Mouse (Mus musculus) c-Kit-positive CD71-positive TER-119-negative erythroid progenitor cells, embryonic 14.5 days (primary cell): Measurements from ENCODE around the gene Bnip1.

Experiments
- DNase-seq: peaks from one replicate; pipeline ENCODE4 v3.0.0-alpha.2; 2013; ENCODE audit warnings: low read depth

Gene Bnip1

GRCm38 (mm10) chr17:26780750-26781571, at the start of gene Bnip1:
Bnip1 (plus strand) TSS chr17:26781066.
- peak; percentile 68 for DNase-seq

- DNase-seq = no peak
Measured at GRCm38 (mm10) chr17:26742581-26742980, 38.3 kb upstream of the Bnip1 start.

DNA sequence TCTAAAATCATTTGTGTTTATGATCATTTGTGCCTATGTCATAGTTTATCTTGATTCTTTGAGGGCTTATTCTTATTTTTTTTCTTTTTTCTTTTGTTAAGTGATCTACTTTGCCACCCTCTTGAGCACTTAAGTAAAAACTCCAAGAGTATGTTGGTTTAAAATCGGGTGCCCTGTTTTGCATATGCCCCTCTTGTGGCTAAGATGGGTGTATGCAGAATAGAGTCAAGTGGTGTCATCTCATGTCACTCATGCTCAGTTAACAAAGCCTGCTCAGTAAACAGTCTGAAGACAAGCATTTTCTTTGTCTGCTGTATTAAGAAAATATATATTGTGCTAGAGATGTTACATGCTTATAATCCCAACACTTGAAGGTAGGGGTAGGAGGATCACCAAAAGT, 37.6 kb upstream of the Bnip1 start:
- DNase-seq = no peak

- DNase-seq = no peak
Measured at GRCm38 (mm10) chr17:26749975-26750374, 30.9 kb upstream of the Bnip1 start.

DNA sequence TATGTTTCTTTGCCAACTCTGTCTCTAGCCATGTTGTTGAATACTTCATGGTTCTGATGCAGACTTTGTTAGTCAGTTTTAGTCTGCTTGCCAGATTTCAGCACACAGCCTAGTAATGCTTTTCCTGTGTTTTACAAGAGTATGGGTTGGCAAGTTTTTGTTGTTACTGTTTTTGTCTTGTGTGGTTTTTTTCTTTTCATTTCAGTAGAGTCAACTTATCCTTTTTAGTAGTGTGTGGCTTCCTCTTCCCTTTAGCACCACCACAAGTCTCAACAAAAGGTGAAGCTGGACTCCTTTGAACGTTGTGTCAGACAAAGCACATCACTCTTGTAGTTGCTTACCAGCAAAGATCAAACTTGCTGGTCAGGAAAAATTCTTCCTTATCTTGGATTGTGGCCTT, 28.6 kb upstream of the Bnip1 start:
- DNase-seq = no peak

- DNase-seq = no peak
Measured at GRCm38 (mm10) chr17:26753476-26753875, 27.4 kb upstream of the Bnip1 start.

GRCm38 (mm10) chr17:26767100-26767753, 13.6 kb upstream of the Bnip1 start:
- no peak for DNase-seq

DNA sequence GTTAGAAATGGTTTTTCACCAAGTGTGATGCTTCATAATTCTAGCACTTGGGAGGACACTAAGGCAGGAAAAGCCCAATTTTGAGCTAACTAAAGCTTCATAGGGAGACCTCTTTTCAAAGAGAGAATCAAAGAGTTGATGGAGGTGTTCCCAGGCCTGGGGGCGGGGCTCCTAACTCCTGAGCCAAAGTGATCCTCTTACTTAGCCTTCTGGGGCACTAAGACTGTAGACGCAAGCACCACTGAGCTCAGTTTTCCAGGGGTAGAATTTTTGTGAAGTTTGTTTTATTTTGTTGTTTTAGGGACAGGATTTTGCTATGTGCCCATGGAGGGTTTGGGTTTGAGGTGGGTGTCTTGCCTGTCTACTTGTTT, 13.1 kb upstream of the Bnip1 start:
- DNase-seq = no peak

DNA sequence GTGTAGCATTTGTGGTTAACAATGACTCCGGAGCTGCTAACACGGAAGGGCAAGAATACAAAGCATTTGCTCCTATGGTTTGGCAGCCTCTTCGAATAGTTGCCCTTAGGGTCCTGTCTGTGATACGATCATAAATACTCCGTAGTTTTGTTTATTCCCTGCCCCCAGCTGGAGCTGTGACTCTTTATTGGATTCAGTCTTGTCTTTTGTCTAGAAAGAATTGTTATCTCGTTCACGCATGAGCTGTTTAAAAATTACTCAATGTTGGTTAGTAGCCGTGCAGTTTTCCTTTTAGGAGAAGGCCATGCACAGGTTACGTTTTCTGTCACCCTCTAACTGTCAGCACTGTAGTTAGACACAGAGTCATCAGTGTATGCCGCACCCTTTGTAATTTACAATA, 4.7 kb upstream of the Bnip1 start:
- no peak for DNase-seq

GRCm38 (mm10) chr17:26778001-26778400, 2.9 kb upstream of the Bnip1 start:
- DNase-seq = no peak

DNA sequence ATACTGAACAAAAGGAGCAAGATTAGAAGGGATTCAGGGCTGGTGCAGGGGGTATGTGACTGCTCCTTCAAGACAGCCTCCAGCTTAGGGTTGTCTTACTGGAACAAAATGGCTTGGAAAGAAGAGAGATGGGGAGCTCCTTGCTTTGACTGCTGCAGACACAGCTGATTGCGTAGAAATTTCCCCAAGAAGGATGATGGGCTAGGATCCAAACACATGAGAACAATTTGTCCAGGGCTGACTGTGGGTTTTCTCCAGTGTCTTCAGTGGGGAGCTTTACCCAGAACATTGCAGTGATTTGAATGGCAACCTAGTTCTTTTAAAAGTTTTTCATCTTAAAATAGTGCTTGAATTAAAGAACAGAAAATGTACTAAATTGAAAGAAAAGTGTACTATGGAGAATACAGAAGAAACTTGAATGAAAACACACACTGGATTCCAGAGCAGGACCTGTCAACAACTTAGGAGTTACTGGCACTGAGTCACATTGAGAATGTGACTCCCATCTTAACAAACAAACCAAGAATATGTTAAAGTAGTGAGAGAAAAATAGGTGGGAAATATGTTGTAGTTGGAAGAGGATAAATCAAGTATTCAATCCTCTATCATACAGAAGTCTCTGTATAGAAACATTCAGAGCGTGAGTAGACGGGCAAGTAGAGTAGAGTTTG, 2.3 kb upstream of the Bnip1 start:
- DNase-seq = no peak

DNA sequence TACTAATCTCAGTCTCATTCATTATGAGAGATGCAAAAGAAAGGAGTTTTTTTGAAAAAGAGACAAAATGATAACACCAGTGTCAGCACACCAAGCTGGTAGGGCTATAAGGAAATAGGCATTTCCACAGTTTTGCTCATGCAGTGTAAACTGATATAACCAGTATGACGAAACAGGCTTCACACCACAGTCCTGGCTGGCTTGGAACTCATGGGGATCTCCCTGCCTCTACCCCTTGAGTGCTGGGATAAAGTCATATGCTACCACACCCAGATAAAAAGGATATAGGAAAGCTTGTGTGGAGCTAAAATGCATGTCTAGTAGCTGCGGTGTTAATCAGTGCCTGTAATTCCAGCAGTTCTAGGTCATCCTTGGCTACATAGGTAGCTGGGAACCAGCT, 1.4 kb upstream of the Bnip1 start:
- DNase-seq = no peak

GRCm38 (mm10) chr17:26781610-26782043, 761 bp downstream of the Bnip1 start:
- no peak for DNase-seq

DNA sequence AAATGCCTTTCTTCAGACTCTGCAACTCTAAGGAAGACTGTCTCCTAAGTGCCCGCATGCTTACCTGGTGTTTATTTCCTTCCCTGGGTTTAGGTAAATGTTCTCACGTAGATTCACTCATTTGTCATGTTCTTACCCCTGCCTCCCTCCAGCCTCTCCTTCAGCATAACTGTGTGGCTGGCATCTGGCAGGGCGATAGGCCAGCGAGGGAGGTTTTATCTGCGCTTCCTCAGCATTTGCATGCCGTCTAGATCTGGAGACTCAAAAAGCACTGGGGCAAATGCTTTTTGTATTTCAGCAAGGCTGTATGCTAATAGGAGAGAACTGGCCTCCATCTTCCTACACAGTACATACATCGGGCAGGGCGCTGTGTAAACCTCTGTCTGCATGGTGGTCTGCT, 3.7 kb downstream of the Bnip1 start:
- DNase-seq = no peak

DNA sequence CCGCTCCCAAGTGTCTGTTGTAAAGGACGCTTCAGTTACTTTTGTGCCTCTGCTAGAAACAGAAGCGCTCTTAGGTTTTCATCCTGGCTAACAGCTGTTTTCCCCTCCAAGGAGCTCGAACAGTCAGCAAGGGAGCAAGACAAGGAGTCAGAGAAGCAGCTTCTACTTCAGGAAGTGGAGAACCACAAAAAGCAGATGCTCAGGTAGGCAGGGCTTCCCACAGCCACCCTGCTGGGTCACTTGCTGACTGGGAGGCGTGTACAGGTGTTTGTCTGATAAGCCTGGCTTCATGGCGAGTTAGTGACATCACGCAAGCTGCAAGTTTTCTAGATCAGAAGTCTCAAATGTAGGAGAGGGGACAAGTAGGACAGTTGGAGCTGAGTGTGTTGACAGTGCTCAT, 5.7 kb downstream of the Bnip1 start:
- no peak for DNase-seq

GRCm38 (mm10) chr17:26788986-26789385, 8.1 kb downstream of the Bnip1 start:
- no peak for DNase-seq

- DNase-seq = no peak
Measured at GRCm38 (mm10) chr17:26789460-26790268, 8.8 kb downstream of the Bnip1 start.

DNA sequence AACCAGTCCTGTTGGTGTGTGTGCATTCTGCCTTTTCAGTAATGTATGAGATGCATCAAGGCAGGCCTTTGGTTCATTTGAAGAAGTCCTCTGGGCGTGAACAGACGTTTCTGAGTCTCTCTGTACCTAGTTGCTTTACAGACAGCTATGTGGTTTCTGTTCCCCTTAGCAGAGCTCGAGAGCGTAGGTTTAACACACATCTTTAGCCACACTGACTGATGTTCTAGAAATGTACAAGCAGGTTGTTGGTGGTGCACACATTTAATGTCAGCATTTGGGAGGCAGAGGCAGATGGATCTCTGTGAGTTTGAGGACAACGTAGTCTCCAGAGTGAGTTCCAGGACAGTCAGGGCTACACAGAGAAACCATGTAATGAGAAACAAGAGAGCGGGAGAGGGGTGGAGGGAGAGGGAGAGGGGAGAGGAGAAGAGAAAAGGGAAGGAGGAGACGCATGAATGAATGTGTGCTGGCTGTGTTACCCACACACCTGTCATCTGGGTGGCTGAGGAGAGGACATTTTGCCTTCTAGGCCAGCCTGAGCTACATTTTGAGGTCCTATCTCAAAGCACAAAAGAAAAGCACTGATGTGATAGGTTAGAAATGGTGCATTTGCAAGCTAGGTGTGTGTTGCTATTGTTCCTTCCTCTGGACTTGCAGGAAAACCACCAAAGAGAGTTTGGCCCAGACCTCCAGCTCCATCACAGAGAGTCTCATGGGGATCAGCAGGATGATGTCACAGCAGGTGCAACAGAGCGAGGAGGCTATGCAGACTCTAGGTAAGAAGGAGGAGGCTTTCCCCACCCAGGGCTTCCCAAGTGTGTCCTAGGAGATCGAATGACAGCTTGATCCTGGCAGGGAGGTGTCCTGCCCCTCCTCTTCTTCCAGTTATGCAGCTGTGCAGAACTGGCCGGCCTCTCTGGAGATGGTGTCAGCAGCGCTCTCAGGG, 9.7 kb downstream of the Bnip1 start:
- no peak for DNase-seq

DNA sequence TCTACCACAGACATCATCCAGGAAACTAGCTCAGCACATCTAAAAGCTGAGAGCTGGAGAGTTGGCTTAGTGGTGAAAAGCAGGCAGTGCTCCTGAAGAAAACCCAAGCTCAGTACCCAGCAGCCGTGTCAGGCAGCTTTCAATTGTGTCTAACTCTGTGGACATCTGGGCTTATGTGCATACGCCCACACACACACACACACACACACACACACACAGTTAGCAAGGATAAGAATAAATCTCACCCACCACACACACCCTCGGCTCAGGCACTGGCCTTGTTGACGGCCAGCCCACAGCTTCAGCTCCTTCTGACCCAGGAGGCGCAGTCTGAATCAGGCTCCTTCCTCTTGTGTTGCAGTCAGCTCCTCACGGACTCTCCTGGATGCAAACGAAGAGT, 10.7 kb downstream of the Bnip1 start:
- no peak for DNase-seq

- DNase-seq = no peak
Measured at GRCm38 (mm10) chr17:26792096-26792495, 11.2 kb downstream of the Bnip1 start.
